Mouse (Mus musculus): ENCODE measurements around the gene Styk1.
"Not testable (repeated sequence)": the region's sequence is repeated elsewhere in the genome, so short reads cannot be mapped to it uniquely, and the experiment has no call there.

Gene Styk1

GRCm38 (mm10) chr6:131290430-131290829 lies 63.0 kb downstream of the Styk1 start:
- DNase-seq: peak; percentile 43

- DNase-seq: not testable (repeated sequence)
These were observed 75.2 kb downstream of the Styk1 start for GRCm38 (mm10) chr6:131278160-131278559.

- no peak for DNase-seq
These were observed 76.7 kb downstream of the Styk1 start for GRCm38 (mm10) chr6:131276659-131277058.

- DNase-seq: no peak
These were observed 81.1 kb downstream of the Styk1 start for GRCm38 (mm10) chr6:131272311-131272710.

GRCm38 (mm10) chr6:131270312-131270711 lies 83.1 kb downstream of the Styk1 start:
- no peak for DNase-seq

- no peak for DNase-seq
These were observed 83.8 kb downstream of the Styk1 start for GRCm38 (mm10) chr6:131269599-131269998.

- DNase-seq: no peak
These were observed 89.2 kb downstream of the Styk1 start for GRCm38 (mm10) chr6:131264175-131264574.

GRCm38 (mm10) chr6:131262778-131263177 lies 90.6 kb downstream of the Styk1 start:
- DNase-seq: no peak

GRCm38 (mm10) chr6:131262009-131262408 lies 91.4 kb downstream of the Styk1 start:
- no peak for DNase-seq

All from kidney, postnatal 14 days (tissue).